Mouse (Mus musculus) adrenal gland, postnatal 4 days (tissue): ENCODE data around the gene Fgfr2. TPM values are rescaled to one million over a fixed set of nuclear protein-coding genes. Genes with fewer than 3 reads are reported as not detected.
A peak's percentile ranks its signal among the peaks of the same experiment; 100 is the strongest.
"Not testable (repeated sequence)": the region's sequence is repeated elsewhere in the genome, so short reads cannot be mapped to it uniquely, and the experiment has no call there.

ENCODE experiments used
- DNase-seq, 2 experiments: peaks; one replicate each; pipeline ENCODE4 v3.0.0; 2021 to 2022; ENCODE audit warnings: low spot score in 2 of 2, mixed read lengths in 2 of 2
- total RNA-seq, 2 experiments: library from RNA; stranded (reverse); gene quantifications; 2 replicates each; pipeline ENCODE4 v1.2.3; 2021

Gene Fgfr2
- total RNA-seq, 2 experiments from 2014 or later, result 205 to 210 TPM

GRCm38 (mm10) chr7:132558141-132558736 lies 564.9 kb downstream of the Fgfr2 start:
- DNase-seq, result no peak

- no peak for DNase-seq
These were observed 566.6 kb downstream of the Fgfr2 start for GRCm38 (mm10) chr7:132556575-132556974.

GRCm38 (mm10) chr7:132555911-132556310 lies 567.2 kb downstream of the Fgfr2 start:
- no peak for DNase-seq

- no peak for DNase-seq
These were observed 569.1 kb downstream of the Fgfr2 start for GRCm38 (mm10) chr7:132554091-132554490.

- DNase-seq, result peak; percentile 93 to 95
These were observed 571.6 kb downstream of the Fgfr2 start for GRCm38 (mm10) chr7:132551351-132552126.

GRCm38 (mm10) chr7:132547126-132547525 lies 576.0 kb downstream of the Fgfr2 start:
- no peak for DNase-seq

- DNase-seq, result no peak
These were observed 580.7 kb downstream of the Fgfr2 start for GRCm38 (mm10) chr7:132542427-132542826.

GRCm38 (mm10) chr7:132541566-132541965 lies 581.6 kb downstream of the Fgfr2 start:
- no peak for DNase-seq

GRCm38 (mm10) chr7:132540597-132540996 lies 582.6 kb downstream of the Fgfr2 start:
- DNase-seq, result no peak

- DNase-seq, result no peak
These were observed 593.9 kb downstream of the Fgfr2 start for GRCm38 (mm10) chr7:132529206-132529605.

- no peak for DNase-seq
These were observed 609.6 kb downstream of the Fgfr2 start for GRCm38 (mm10) chr7:132513419-132513982.

GRCm38 (mm10) chr7:132509110-132509509 lies 614.0 kb downstream of the Fgfr2 start:
- no peak for DNase-seq

GRCm38 (mm10) chr7:132507361-132507760 lies 615.8 kb downstream of the Fgfr2 start:
- no peak for DNase-seq

- DNase-seq, result no peak
These were observed 616.9 kb downstream of the Fgfr2 start for GRCm38 (mm10) chr7:132506226-132506625.

- DNase-seq, result not testable (repeated sequence)
These were observed 620.7 kb downstream of the Fgfr2 start for GRCm38 (mm10) chr7:132502445-132502844.

- no peak for DNase-seq
These were observed 626.0 kb downstream of the Fgfr2 start for GRCm38 (mm10) chr7:132497142-132497541.

GRCm38 (mm10) chr7:132494263-132494662 lies 628.9 kb downstream of the Fgfr2 start:
- DNase-seq, result no peak

- DNase-seq, result no peak
These were observed 629.5 kb downstream of the Fgfr2 start for GRCm38 (mm10) chr7:132493632-132494031.

GRCm38 (mm10) chr7:132491902-132492301 lies 631.2 kb downstream of the Fgfr2 start:
- no peak for DNase-seq

- no peak for DNase-seq
These were observed 635.8 kb downstream of the Fgfr2 start for GRCm38 (mm10) chr7:132487361-132487760.

GRCm38 (mm10) chr7:132486403-132487178 lies 636.6 kb downstream of the Fgfr2 start:
- DNase-seq, result no peak

GRCm38 (mm10) chr7:132484424-132484823 lies 638.7 kb downstream of the Fgfr2 start:
- DNase-seq, result no peak
